Mouse (Mus musculus) liver, adult 2 months (tissue): Measurements from ENCODE around the gene Cyth3.

Experiments
- CTCF ChIP-seq: fragments of 200-500 bp; IDR thresholded peaks from 2 replicates; pipeline ENCODE4 v1.5.1; 2011; ENCODE audit warnings: low read depth, low read length, control low read depth
- POLR2A ChIP-seq: fragments of 200-500 bp; IDR thresholded peaks from 2 replicates; pipeline ENCODE4 v1.6.1; 2011; ENCODE audit warnings: low read length, control low read depth; ENCODE audit not compliant: insufficient read depth; ENCODE audit errors: extremely low read depth

GRCm38 (mm10) chr5:143583081-143583480 lies 39.2 kb upstream of the Cyth3 start:
- TF ChIP-seq POLR2A: no peak
- TF ChIP-seq CTCF: no peak
